Mouse (Mus musculus): Measurements from ENCODE around the gene Man2a2.
"Not testable (repeated sequence)": the region's sequence is repeated elsewhere in the genome, so short reads cannot be mapped to it uniquely, and the experiment has no call there.

Man2a2 gene

GRCm38 (mm10) chr7:80339793-80340628, 31.2 kb downstream of the Man2a2 start:
- in situ Hi-C loops (cut with MboI; ENCODE audit: low sequenced_read_pairs) = no loop called here

DNA sequence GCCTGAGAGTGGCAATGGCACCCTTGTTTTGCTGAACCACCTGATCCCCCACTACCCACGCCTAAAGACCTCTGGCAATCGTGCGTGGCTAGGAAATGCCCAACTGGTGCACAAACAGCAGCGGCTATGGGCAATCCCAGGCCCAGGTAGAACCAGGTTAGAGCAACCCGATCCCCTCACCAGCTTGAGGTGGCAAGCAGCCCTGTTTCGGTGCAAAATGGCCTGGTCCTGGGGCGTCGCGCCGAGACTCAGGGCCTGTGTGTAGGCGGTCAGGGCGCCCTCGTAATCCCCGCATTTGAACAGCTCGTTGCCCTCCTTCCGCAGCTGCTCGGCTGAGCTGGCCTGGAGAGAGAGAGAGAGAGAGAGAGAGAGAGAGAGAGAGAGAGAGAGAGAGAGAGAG, 31.8 kb downstream of the Man2a2 start:
- in situ Hi-C loops (cut with MboI; ENCODE audit: low sequenced_read_pairs) = no loop called here

DNA sequence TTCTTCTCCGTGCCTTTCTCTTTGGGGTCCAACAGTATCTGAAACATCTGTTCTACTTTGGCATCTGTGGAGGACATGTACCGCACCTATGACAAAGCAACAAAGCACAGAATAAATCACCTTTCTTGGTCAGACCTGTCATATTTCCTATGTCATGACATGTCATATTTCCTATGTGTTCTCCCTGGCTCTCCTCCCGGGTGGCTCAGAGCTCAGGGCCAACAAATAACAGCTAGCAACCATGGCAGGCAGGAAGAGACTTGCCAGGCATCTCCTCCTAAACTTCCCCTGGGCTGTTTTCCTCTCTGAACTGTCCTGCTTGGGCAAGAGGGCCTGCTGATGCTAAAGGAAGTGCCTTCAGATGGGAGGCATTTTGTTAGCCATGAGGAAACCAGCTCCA, 34.2 kb downstream of the Man2a2 start:
- in situ Hi-C loops (cut with MboI; ENCODE audit: low sequenced_read_pairs) = no loop called here

DNA sequence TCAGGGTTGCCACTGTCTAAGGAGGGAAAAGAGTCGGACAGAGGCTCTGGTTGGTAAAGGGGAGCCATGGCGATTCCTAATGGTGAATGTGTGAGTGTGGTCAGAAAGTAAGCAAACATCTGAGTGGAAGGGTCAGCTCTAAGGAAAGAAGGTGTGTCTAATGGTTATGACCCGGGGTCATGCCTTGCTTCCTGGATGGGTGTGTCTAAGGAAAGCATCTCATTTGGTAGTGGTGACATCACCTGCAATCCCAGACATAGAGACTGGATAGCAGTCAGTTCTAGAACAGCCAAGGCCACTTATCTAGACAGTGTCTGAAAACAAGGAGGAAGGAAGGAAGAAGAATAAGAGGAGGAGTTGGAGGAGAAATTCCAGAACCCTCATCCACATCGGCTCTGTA, 36.3 kb downstream of the Man2a2 start:
- in situ Hi-C loops (cut with MboI; ENCODE audit: low sequenced_read_pairs) = no loop called here

- in situ Hi-C loops (cut with MboI; ENCODE audit: low sequenced_read_pairs) = no loop called here
These were observed 39.7 kb downstream of the Man2a2 start for GRCm38 (mm10) chr7:80331433-80331832.

GRCm38 (mm10) chr7:80330278-80330677, 40.9 kb downstream of the Man2a2 start:
- in situ Hi-C loops (cut with MboI; ENCODE audit: low sequenced_read_pairs) = no loop called here

GRCm38 (mm10) chr7:80326076-80326475, 45.1 kb downstream of the Man2a2 start:
- in situ Hi-C loops (cut with MboI; ENCODE audit: low sequenced_read_pairs) = no loop called here

- in situ Hi-C loops (cut with MboI; ENCODE audit: low sequenced_read_pairs) = no loop called here
These were observed 45.8 kb downstream of the Man2a2 start for GRCm38 (mm10) chr7:80325292-80325868.

DNA sequence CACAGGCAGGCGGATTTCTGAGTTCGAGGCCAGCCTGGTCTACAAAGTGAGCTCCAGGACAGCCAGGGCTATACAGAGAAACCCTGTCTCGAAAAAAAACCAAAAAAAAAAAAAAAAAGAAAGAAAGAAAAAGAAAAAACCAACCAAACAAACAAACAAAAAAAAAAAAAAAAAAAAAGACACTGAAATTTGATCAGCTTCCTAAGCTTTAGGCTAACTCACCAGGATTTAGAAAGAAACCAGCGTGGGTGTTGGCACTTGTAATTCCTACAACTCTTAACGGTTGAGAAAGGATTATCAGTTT, 46.4 kb downstream of the Man2a2 start:
- in situ Hi-C loops (cut with MboI; ENCODE audit: low sequenced_read_pairs) = not testable (repeated sequence)

- in situ Hi-C loops (cut with MboI; ENCODE audit: low sequenced_read_pairs) = no loop called here
These were observed 46.9 kb downstream of the Man2a2 start, which contains the start of gene Rccd1 for GRCm38 (mm10) chr7:80324043-80324815. Rccd1 (minus strand) TSS chr7:80324454.

GRCm38 (mm10) chr7:80323336-80323735, 47.8 kb downstream of the Man2a2 start:
- in situ Hi-C loops (cut with MboI; ENCODE audit: low sequenced_read_pairs) = no loop called here

DNA sequence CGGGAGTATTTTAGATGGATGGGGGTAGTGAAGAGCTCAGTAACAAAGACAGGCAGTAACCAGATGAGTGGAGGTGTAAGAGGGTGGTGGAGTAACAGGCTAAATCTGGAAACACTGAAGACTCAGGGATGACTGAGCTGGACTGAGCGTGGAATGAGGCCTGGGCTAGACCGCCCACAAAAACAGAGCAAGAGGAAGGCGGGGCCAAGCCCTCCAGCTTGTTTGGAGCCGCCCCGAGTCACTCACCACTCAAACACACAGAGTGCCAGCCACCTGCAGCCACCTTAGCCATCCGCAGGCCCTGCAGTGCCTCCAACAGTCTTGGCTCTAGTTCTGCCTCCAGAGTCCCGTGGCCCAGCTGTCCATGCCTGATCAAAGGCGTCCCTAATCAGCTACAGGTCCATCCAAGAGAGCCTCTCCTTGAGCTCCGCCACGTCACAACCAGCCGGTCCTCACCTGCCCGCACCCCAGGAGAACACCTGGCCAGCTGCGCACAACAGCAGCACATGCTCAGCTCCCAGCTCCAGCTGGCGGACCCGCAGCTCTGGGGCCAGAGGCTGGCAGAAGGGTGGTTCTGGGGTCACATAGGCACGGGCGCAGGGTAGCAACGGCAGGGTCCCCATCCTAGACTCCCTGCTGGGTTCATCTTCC, 51.2 kb downstream of the Man2a2 start:
- in situ Hi-C loops (cut with MboI; ENCODE audit: low sequenced_read_pairs) = no loop called here

DNA sequence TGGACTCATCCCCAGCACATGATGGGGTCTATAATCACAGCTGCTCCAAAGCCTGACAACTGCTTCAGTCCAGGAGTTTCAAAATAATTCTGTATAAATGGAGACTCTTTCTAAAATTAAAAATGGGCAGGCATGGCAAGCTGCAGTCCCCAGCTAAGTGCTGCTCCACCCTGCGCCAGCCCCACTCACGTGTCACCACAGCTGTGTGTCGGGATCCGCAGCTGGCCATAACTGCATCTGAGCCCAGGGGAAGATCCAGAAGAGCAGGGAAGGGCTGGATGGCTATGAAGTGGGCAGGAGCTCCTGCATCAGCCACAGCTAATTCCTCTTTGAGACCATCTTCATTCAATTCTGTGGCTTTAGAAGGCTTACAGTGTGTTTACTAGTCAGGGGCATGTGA, 52.5 kb downstream of the Man2a2 start:
- in situ Hi-C loops (cut with MboI; ENCODE audit: low sequenced_read_pairs) = no loop called here

DNA sequence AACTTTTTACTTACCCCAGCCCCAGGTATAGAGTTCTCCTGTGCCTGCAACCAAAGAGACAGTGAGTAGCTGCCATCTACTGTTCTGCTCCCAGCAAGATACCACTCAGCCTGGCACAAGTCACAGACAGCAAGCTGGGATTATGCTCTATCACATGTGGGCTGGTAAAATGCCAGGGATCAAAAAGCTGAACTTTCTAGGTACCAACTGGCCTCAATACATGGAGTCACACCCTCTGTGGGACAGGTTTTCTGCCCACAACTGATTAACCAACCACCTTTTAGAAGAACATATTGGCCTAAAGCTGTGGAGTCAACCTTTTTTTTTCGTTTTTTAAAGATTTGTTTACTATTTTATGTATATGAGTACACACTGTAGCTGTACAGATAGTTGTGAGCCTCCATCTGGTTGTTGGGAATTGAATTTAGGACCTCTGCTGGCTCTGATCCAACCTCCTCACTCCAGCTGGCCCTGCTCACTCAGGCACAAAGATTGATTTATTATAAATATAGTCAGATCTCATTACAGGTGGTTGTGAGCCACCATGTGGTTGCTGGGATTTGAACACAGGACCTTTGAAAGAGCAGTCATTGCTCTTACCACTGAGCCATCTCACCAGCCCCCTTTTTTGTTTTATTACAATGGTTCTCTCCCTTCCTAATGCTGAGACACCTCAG, 53.6 kb downstream of the Man2a2 start:
- in situ Hi-C loops (cut with MboI; ENCODE audit: low sequenced_read_pairs) = no loop called here

DNA sequence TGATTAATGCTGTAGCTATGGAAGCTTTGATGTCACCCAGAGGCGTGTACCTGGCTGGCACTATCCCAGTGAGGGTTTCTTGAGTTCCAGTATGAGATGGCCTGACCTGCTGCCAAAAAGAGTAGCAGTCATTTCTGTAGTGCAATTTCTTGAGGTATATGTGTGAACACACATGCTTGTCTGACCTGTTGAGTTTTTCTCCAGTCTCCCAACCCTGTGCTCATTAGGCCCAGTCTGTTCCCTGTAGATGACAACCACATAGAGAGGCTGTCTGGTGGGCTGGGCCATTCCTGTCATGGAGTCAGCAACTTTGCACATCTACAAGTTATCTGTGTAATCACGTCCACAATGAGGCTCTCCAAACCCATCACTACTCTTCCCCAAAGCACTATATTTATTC, 55.4 kb downstream of the Man2a2 start:
- in situ Hi-C loops (cut with MboI; ENCODE audit: low sequenced_read_pairs) = no loop called here

GRCm38 (mm10) chr7:80310771-80311170, 60.4 kb downstream of the Man2a2 start:
- in situ Hi-C loops (cut with MboI; ENCODE audit: low sequenced_read_pairs) = no loop called here

DNA sequence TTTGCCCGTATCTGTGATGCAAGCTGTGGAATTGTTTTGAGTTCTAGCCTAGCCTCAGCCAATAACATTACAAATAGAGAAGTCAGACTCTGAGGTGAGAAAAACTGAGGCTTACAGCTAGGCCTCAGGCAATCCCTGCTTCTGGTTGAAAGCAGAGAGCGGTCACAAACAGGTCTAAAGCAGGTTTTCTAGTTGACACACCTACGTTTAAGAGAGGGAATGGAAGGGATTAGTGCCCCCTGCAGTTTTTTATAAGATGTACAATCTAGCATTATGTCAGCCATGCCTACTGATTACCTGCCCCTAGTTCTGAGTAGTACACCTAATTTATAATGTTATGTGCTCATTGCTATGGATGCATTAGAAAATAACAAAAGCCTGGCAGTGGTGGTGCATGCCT, 63.4 kb downstream of the Man2a2 start:
- in situ Hi-C loops (cut with MboI; ENCODE audit: low sequenced_read_pairs) = no loop called here

- in situ Hi-C loops (cut with MboI; ENCODE audit: low sequenced_read_pairs) = no loop called here
These were observed 69.7 kb downstream of the Man2a2 start for GRCm38 (mm10) chr7:80301522-80301921.

DNA sequence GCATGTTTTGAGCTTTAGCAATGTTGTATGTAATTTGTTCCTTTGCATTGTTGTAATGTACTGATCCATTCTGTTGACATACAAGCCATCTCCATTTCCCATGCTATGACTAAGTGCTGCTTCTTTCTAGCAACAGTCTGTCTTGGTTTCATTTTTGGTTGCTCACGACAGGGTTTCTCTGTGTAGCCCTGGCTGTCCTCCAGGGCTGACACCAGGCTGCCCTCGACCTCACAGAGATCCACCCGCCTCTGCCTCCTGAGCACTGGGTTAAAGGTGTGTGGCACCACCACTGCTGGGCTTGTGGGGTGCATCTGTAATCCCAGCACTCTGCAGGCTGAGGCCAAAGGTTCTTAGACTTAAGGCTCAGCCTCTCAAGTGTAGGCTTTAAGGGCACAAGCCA, 71.6 kb downstream of the Man2a2 start:
- in situ Hi-C loops (cut with MboI; ENCODE audit: low sequenced_read_pairs) = no loop called here

Data from CH12F3 (cell line).